Mouse (Mus musculus) spleen, adult 18-20 months (tissue): ENCODE data around the gene Pmpca.
"Not testable (repeated sequence)": the region's sequence is repeated elsewhere in the genome, so short reads cannot be mapped to it uniquely, and the experiment has no call there.

Source experiments
- DNase-seq, 2 experiments: peaks; one replicate each; pipeline ENCODE4 v3.0.0; 2022; ENCODE audit warnings: mixed read lengths in 2 of 2

Pmpca gene

GRCm38 (mm10) chr2:26372396-26372795, 16.7 kb upstream of the Pmpca start:
- DNase-seq: no peak

DNA sequence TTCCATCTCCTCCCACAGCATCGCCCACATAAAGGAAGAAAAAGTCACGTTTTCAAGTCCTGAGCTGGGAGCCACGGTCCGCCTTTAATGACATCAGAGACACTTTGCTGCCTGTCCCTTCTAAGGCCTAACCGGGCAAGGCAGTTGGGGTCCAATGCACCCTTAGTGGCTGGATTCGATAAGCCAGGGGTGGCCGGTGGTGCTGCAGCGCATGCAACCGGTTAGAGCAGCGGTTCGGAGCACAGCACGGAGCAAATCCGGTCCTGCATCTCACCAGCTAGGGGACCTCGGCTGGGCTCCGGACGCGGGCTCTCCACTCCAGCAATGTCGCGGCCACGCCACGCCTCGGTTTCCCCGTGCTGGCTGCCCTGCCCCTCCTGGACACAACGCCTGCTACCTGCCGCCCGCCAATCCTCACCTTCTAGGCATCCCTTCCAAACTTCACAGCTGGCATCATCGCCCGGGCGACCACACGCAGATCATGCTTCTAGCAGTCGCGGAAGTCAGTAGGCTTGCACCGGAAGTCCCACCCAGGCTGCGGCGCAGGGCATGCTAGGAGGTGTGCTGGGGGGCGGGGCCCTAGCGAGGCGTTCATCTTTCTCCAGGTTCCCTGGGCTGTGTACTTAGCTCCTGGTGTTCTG, 8.9 kb upstream of the Pmpca start, which contains the start of gene Snapc4:
Gene Snapc4 (minus strand): TSS at position 523 of the 641 bp plus-strand sequence.
- DNase-seq: peak; percentile 67 to 81

DNA sequence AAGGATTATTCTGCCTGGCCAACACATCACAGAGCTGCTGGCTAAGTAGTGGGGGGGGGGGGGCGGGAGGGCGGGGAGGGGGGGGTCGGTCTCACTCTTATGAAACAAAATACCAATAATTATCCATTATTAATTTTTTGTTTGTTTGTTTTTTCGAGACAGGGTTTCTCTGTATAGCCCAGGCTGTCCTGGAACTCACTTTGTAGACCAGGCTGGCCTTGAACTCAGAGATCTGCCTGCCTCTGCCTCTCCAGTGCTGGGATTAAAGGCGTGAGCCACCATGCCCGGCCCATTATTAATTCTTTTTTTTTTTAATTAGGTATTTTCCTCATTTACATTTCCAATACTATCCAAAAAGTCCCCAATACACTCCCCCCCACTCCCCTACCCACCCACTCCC, 8.3 kb upstream of the Pmpca start:
- not testable (repeated sequence) for DNase-seq

DNA sequence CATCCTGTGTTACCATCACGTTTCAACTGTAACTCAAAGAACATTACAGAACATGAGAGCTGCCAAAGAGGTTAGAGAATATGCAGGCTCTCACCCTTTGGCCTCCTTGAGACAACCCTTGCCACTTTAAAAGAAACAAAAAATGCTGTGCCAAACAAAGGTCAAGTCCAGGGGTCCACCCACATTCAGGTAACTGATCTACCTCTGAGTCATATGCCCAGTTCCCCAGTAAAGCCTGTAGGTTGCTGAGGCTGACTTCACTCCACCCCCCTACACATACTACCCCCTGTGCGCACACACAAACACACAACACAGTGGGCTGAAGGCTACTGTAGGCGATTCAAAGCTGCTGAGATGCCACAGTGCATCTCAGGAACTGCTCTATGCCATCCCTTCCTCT, 1.4 kb upstream of the Pmpca start:
- no peak for DNase-seq

DNA sequence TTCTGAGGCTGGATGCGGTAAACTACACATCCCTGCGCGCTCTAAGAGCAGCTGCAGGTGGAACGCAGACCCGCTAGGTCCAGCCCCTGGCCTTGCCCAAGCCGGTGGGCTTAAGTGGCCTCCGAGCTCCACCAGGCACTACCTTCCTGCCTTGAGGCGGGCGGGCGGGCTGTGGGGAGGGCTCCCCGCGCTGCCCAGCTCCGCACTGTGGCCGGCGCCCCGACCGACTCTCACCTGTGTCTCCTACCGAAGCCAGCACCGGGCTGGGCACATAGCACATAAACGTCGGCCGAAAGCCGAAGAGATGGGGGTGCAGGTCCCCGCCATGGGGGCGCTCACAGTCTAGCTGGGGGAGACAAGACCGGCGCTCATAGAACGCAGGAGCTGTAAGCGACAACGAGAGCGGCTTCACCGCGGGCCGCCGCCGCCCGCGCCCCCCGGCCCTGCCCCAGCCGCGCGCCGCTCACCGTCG, 421 bp upstream of the Pmpca start:
- peak in 1 of 2 experiments; percentile 16 for DNase-seq

DNA sequence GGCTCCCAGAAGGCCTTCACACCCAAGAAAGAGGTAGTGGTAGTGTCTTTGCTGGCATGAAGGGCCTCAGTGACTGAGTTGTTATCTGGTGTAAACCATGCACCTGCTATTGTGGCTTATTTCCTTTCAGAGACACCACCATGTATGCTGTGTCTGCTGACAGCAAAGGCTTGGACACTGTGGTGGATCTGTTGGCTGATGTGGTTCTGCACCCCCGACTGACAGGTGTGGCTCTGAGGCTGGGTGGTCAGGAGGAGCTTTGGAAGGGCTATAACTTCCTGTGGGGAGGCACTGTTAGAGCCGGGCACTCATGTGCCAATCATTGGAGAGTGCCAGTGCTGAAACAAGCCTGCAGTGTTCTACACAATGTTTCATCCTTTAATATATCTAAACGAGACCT, 1.8 kb downstream of the Pmpca start:
- DNase-seq: no peak

GRCm38 (mm10) chr2:26391617-26392016, 2.5 kb downstream of the Pmpca start:
- DNase-seq: no peak

- DNase-seq: no peak
Measured at GRCm38 (mm10) chr2:26398978-26399377, 9.8 kb downstream of the Pmpca start.

- no peak for DNase-seq
Measured at GRCm38 (mm10) chr2:26399647-26400046, 10.5 kb downstream of the Pmpca start.

GRCm38 (mm10) chr2:26400296-26400695, 11.2 kb downstream of the Pmpca start:
- no peak for DNase-seq

DNA sequence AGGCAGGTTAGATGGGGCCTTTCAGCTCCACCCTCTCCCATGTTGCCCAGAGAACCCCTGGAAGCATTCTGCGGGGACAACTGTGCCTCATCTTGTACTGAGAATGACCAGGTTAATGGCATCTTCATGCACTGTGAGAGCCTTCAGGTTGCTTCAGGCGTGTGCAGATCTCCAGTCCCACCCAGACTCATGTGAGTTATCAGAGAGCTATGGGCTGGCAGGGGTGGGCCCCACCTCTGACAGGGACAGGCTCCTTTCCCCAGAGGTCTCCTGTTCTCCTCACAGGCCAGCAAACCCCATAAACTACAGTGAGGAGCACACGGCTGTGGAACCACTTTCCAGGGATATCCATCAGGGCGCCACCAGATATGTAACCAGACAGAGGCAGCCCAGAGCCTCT, 11.9 kb downstream of the Pmpca start:
- no peak for DNase-seq

GRCm38 (mm10) chr2:26402265-26402664, 13.1 kb downstream of the Pmpca start:
- DNase-seq: no peak

DNA sequence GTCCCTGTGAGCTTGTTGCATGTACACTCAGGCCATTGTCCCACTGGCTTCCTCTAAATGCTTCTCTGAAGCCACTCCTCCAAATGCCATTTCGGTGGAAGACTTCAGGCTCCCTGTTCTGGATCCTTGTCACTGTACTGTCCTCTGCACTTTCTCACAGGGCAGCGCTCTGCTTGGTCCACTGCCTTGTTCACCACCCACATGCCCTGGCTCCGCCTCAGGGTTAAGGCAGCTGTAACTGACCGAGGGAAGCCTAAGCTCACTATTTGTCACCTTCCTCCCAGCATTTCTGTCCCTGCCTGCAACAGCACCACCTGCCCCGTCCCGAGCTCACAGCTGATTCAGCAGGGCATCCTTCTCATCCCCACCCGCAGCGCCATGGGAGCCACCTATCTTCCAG, 14.2 kb downstream of the Pmpca start:
- DNase-seq: no peak

DNA sequence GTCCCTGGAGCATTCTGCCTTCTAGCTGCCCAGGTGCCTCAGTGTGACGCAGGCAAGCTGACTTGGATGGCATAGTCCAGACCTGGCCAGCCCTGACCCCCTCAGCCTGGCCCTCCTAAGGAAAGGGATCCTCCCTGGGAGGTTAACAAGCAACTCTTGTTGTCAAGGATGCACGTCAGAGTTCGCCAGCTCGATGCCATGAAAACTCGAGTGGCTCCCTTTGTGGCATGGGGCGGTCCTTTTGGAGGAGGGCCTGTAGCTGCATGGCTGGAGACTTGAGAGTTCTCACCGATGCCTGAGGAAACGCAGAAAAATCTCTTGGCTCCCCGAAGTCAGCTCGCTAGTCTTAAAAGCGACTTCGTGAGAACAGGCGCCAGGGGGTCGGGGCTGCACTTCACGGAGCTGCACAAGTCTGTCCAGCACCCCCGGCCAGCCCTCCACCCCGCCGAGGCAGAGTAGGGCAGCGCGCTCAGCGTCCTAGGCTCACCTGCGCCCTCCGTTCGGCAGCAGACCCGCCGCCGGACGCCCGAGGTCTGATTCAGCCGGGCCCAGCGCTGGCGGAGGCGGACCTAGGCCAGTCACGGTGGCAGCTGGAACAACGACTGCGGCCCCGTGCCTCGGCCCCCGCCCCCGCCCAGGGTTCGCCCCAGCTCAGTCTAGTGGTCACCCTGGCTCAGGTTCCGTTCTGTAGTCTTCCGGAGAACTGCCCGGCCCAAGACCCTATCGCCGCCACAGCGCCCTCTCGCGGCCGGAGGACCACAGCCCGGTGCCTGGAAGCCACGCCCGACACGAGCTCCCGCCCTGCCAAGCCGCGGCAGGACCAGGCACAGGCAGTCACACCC, 19.6 kb downstream of the Pmpca start, which contains the start of gene Inpp5e:
Gene Inpp5e (minus strand): TSS at position 689 of the 842 bp plus-strand sequence.
- DNase-seq: peak; percentile 91 to 99

GRCm38 (mm10) chr2:26409362-26409761, 20.2 kb downstream of the Pmpca start:
- DNase-seq: no peak

GRCm38 (mm10) chr2:26410091-26410490, 21.0 kb downstream of the Pmpca start:
- DNase-seq: no peak

- no peak for DNase-seq
Measured at GRCm38 (mm10) chr2:26410931-26411411, 21.8 kb downstream of the Pmpca start.

GRCm38 (mm10) chr2:26417066-26417465, 27.9 kb downstream of the Pmpca start:
- DNase-seq: no peak

DNA sequence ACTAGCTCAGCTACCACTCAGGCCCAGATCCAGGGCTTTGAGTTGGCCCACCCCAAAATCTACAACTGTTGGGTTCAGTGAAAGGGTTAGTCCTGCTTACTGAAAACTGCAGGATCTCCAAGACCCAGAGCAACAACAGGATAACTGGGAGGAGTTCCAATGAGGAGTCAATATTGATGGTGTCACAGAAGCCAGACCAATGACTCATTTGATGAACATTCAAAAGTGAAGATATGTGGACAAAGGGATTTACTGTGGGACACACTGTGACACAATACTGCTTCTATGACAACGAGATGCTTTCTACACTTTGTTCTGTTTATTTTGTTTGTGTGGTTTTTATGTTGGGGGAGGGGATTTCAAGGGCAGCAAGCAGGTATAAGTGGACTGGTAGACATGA, 29.0 kb downstream of the Pmpca start:
- DNase-seq: no peak

GRCm38 (mm10) chr2:26421969-26422368, 32.8 kb downstream of the Pmpca start:
- DNase-seq: no peak

DNA sequence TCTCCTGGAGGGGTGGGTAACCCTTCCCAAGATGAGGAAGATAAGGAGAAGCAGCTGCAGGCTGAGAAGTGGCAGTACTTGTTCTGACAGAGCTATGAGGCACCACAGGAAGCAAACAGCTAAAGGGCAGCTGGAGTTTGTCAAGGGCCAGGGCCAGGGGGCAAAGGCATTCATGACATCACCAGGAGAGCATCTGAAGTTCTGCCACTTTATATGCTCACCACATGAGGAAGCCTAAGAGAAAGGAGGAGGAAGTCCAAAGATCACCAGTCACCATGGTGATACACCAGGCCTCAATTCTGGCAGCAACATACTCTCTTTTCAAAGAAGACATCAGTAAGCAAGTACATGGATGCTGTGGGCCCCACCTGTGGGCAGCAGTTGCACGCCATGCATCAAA, 33.9 kb downstream of the Pmpca start:
- no peak for DNase-seq

DNA sequence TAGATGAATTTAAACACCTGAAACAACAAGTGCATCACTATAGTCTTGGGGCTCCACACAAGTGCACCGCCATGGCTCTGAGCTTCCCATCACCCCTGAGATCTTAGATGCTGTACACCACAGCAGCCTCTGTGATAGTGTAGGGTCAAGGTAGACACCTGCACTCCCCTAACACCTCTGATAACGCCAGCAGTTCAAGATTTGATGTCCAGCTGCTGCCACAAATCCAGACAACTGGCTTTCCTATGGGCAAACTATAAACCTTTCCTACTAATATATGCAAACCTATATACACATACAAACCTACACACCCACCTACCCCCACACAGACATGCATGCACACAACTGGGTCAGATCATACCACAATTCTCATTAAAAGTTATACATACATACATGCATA, 35.4 kb downstream of the Pmpca start:
- no peak for DNase-seq

DNA sequence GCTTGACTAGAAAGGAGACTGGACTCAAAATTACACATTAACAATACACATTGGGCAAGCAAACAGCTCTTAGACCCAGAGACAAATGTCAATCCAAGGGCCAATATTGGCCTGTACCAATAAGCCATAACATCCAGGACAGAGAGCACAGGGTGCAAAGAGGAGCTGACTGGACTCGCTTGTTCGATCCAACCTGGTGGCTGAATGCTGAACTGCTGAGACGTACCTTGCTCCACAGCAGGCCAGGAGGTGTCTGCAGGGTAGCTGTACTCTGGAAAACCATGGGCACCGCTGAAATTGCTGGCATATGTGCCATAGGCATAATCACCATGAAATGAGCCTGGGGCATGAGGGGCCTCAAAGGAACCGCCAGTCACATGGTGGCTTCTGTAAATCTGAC, 40.7 kb downstream of the Pmpca start:
- DNase-seq: no peak
